Mouse (Mus musculus): ENCODE measurements around the gene Krtap5-2.
"Not testable (repeated sequence)": the region's sequence is repeated elsewhere in the genome, so short reads cannot be mapped to it uniquely, and the experiment has no call there.

DNA sequence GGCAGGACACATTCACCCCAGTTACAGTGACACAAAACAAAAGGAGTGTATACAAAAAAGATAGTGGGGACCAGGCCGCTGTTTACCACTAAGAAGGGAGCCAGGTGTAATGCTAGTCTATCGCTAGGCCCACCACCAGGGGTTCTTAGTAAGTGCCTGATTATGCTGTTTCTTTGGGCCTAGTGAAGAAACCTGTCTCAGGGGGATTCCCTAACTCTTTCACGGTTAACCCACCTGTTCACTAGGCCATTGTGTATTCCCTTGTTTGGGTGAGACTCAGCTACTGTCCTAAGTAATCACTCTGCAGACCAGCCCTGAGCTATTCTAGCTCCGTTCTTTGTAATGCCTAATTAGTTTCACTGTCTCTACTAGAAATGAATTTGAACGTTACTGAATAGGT is 31.1 kb upstream of the Krtap5-2 start:
- TF ChIP-seq CTCF (IDR thresholded peaks at IDR 0.05; ENCODE audit: low read depth, low read length); POLR2A (IDR thresholded peaks at IDR 0.05; ENCODE audit: insufficient read depth, low read length): not testable (repeated sequence)
